Mouse (Mus musculus): Measurements from ENCODE around the gene Efna1. TPM values are rescaled to one million over a fixed set of nuclear protein-coding genes. Genes with fewer than 3 reads are reported as not detected.

Efna1 gene
- not detected for polyA plus RNA-seq (2017; shearing (Covaris generic))

DNA sequence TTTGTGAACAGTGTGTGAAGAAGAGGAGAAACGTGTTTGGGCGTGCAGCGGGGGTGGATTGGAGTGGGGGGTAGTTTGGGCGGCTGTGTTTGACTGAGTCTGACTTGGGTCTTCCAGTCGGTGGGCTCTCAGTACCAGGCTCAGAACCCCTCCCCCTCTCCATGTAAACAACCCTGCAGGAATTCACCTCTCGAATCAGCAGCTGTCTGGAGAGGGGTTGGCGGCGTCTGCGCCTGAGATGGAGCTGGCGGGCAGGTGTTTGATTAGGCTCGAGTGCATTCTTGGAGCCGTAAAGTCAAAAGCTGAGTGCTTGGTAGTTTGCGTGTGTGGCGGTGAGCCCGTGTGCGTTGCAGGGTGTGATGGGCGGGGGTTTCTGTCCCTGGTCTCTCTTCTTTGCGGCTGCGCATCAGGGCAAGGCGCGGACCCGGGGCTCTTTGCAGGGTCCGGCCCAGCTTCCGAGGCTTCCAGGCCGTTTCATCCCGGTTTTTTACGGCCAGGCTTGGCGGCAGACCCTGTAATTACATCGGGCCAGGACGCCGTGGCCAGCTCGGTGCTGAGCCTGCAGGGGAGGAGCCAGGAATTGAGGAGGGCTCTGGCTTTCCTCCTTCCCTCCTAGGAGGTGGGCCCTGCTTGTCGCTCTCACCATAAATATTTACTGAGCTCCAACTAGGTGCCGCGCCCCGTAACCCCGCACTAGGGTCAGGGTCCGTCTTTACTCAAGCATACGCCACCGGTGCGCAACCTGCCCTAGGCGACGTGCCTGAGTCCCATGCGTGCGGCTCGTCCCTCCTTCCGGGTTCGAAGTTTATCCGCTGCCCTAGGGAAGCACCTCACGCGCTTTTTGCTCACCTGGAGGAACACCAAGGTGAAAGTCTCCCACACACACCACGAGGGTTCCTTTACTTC lies at the start of gene Efna1:
Efna1 (minus strand) TSS at position 537 of the 906 bp plus-strand sequence.

DNA sequence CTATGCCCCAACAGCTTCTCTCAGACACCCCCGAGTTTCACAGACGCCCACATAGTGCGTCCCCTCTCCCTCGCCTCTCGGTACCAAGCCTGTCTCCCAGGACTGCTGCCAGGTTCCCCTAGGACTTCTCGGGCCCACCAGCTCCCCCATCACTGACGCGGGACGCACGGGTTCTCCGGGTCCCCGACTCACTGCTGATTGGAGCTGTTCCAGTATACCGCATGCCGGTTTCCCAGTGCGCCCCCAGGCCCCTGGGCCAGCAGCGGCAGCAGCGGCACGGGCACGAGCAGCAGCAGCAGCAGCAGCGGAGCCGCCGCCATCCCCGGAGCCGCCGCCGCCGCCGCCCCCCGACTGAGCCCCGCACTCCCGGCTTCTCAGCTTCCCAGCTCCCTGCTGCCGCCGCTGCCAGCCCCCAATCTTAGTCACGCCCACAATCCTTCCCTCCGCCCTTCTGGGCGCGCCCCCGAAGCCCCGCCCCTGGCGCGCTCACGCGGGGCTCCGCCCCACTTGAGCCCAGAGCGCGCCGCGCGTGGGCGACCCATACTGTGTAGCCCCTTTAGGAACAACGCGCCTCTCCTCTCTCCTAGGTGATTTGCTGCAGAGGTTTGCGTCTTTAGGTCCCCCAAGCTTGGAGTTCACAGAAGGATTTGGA lies 41.7 kb upstream of the Efna1 start, which contains the start of gene Efna3:
Efna3 (minus strand) TSS at position 452 of the 652 bp plus-strand sequence.

DNA sequence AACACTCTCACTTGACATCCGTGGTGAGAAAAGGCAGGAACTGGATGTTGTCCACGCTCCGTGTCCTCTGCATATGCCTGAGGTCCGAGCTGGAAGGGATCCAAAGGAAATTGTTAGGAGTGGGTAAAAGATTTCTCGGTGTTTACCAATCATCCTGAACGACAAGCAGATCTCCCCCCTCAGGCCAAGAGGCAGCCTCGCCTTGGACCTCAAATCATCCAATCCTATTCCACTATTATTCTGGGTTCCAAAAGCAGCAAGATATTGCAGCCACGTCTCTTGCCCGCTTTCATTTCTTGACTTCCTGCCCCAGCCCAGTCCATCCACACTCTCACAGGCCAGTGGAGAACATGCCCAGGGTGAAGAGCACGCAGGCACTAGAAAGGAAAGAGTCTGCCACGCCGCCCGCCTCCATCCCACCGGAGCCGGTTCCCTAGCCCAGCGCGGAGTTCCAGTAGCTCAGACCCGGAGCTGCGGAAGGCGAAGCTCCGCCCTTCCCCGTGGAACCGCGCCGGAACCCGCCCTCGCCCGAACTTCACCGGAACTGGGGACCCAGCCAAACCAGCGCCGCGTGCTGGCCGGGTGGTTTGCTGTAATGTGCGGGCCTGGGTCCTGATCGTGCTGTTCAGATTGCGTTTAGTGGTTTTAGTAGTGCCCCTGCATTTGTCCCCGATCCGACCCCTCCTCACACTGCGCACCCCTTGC lies 10.7 kb downstream of the Efna1 start, which contains the start of gene Slc50a1:
Slc50a1 (minus strand) TSS at position 520 of the 705 bp plus-strand sequence.

DNA sequence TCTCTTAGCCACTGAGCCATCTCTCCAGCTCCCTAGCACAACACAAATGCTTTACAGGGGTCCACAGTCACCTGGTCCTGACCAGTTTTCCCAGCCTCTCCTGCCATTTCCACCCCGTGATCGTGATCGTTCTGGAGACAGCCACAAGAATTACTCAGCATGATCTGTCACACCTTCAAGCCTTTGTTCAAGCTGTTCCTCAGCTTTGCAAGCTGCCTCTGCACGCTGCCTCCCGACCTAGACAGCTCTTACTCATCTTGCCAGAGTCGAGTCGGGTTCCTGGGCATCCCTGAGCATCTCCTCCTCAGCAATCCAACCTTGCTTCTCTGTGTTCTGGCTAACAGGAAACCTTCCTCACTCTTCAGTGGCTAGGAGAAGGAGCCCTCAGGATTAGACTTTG lies 21.9 kb downstream of the Efna1 start, which contains the start of gene Dpm3:
Dpm3 (plus strand) TSS at position 283 of the 400 bp plus-strand sequence.

DNA sequence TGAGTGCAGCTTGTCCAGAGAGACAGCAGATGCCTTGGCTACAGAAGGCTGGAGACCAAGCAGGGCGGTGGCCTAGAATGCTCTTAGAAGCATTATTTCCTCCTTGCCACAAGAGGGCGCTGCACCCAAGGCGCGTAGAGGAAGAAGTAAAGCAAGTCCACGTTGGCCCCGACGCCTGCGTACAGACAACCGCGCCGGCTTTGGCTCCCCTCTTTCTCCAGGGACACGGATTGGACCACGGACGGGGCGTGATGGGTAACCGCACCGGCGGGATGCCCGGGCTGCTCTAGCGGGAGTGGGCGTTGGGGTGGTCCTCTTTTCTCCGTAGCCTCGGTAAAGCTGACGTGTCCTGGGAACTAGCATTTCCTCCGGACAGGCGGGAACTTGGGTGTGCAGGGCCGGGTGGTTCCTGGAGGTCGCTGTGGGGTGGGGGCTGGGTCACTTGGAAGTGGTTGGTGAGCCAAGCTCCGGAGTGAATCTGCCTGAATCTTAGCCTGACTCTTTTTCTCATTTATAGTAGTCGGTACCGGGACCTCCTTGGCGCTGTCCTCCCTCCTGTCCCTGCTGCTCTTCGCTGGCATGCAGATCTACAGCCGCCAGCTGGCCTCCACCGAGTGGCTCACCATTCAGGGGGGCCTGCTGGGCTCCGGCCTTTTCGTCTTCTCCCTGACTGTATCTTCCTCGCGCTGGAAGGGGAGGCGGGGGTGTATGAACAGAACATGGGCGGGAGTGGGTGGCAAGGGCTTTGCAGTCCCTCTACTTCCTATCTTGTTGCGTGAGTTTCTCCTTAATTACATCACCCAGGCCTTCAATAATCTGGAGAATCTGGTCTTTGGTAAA lies 34.5 kb downstream of the Efna1 start, which contains the start of gene Trim46:
Trim46 (minus strand) TSS at position 49 of the 840 bp plus-strand sequence.

DNA sequence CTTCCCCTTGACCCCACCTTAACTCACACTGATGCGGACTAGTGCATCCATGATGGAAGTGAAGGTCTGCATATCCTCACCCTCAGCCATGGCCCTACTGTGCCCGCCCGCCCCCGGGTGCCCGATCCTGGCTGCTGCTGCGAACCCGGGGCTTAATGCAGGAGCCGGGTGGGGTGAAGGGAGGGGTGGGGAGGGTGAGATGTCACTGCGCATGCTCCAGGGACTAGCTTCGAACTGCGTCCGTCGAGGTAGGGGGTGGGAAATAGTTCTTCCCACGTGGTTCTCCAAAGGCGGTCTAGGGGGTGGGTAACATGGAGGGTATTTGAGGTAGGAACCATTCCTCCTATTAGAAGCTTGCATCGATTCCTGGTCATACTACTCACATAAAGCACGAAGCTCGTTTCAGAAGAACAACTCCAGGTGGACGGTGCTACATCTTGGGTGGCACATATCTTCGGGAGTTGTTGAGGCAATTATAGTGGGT lies 35.2 kb downstream of the Efna1 start, which contains the start of gene Krtcap2:
Krtcap2 (plus strand) TSS at position 279 of the 484 bp plus-strand sequence.

DNA sequence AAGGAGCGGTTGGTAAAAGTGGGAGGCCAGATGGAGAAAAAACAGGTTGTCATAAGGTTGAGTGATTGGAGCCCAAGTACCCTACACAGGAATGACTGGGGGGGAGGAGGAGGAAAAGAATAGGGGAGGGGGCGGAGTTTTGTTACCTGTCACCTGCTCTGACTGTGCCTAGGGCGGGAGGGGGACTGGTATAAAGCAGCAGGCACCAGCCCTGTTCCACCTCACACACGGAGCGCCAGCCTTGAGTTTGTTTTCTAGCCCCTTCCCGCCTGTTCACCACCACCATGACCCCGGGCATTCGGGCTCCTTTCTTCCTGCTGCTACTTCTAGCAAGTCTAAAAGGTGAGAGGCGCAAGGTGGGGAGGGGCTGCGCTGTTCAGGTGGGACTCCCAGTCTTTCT lies 52.1 kb downstream of the Efna1 start, which contains the start of gene Muc1:
Muc1 (plus strand) TSS at position 222 of the 400 bp plus-strand sequence.

DNA sequence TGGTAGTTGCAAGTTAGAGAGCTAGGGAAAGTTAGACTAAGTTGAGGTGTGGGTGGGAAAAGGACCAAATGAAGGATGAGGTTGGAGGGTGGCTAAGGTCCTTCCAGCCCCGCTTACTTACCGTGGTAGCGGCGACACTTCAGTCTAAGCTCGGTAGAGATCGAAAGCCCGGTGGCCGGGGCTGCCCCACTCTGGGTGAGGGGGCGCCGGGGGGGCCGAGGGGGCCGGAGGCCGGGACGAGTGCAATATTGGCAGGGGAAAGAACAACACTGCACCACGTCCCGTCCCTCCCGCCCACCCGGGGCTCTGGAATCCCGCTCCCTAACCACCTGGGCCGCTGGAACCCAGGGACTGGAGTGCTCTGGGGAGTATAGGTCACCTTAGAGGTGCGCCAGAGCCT lies 54.0 kb downstream of the Efna1 start, which contains the start of gene Mtx1:
Mtx1 (minus strand) TSS at position 189 of the 400 bp plus-strand sequence.

Other genes with a start within 250 kb of the Efna1 start
- 55.7 TPM for gene Rusc1, start 187.8 kb downstream of the Efna1 start, polyA plus RNA-seq (2017; shearing (Covaris generic))
- not detected for gene Gm43738, start 180.0 kb downstream of the Efna1 start, polyA plus RNA-seq (2017; shearing (Covaris generic))
- gene Fdps, start 179.2 kb downstream of the Efna1 start, polyA plus RNA-seq (2017; shearing (Covaris generic)), result 114 TPM
- gene Pklr, start 145.0 kb downstream of the Efna1 start, polyA plus RNA-seq (2017; shearing (Covaris generic)), result not detected
- gene Hcn3, start 120.9 kb downstream of the Efna1 start, polyA plus RNA-seq (2017; shearing (Covaris generic)), result 1.4 TPM
- 24.5 TPM for gene Clk2, start 116.3 kb downstream of the Efna1 start, polyA plus RNA-seq (2017; shearing (Covaris generic))
- gene Scamp3, start 103.7 kb downstream of the Efna1 start, polyA plus RNA-seq (2017; shearing (Covaris generic)), result 319 TPM
- gene Fam189b, start 98.0 kb downstream of the Efna1 start, polyA plus RNA-seq (2017; shearing (Covaris generic)), result 240 TPM
- 144 TPM for gene Gba, start 78.2 kb downstream of the Efna1 start, polyA plus RNA-seq (2017; shearing (Covaris generic))
- 2.3 TPM for gene Thbs3, start 66.0 kb downstream of the Efna1 start, polyA plus RNA-seq (2017; shearing (Covaris generic))
- gene Mtx1, start 54.1 kb downstream of the Efna1 start, polyA plus RNA-seq (2017; shearing (Covaris generic)), result 151 TPM
- gene Muc1, start 52.1 kb downstream of the Efna1 start, polyA plus RNA-seq (2017; shearing (Covaris generic)), result 0.79 TPM
- 281 TPM for gene Krtcap2, start 35.2 kb downstream of the Efna1 start, polyA plus RNA-seq (2017; shearing (Covaris generic))
- 4.5 TPM for gene Trim46, start 34.8 kb downstream of the Efna1 start, polyA plus RNA-seq (2017; shearing (Covaris generic))
- 132 TPM for gene Dpm3, start 21.8 kb downstream of the Efna1 start, polyA plus RNA-seq (2017; shearing (Covaris generic))
- 288 TPM for gene Slc50a1, start 10.6 kb downstream of the Efna1 start, polyA plus RNA-seq (2017; shearing (Covaris generic))
- not detected for gene Efna3, start 41.8 kb upstream of the Efna1 start, polyA plus RNA-seq (2017; shearing (Covaris generic))
- 0.46 TPM for gene Efna4, start 56.9 kb upstream of the Efna1 start, polyA plus RNA-seq (2017; shearing (Covaris generic))
- gene Adam15, start 68.9 kb upstream of the Efna1 start, polyA plus RNA-seq (2017; shearing (Covaris generic)), result 7.2 TPM
- gene Dcst2, start 80.8 kb upstream of the Efna1 start, polyA plus RNA-seq (2017; shearing (Covaris generic)), result 0.20 TPM
- 1.0 TPM for gene Dcst1, start 84.1 kb upstream of the Efna1 start, polyA plus RNA-seq (2017; shearing (Covaris generic))
- gene Zbtb7b, start 113.6 kb upstream of the Efna1 start, polyA plus RNA-seq (2017; shearing (Covaris generic)), result 62.0 TPM
- not detected for gene Lenep, start 121.7 kb upstream of the Efna1 start, polyA plus RNA-seq (2017; shearing (Covaris generic))
- 69.2 TPM for gene Flad1, start 130.7 kb upstream of the Efna1 start, polyA plus RNA-seq (2017; shearing (Covaris generic))
- gene Cks1b, start 137.2 kb upstream of the Efna1 start, polyA plus RNA-seq (2017; shearing (Covaris generic)), result 30.0 TPM
- gene Shc1, start 137.3 kb upstream of the Efna1 start, polyA plus RNA-seq (2017; shearing (Covaris generic)), result 99.8 TPM
- 25.5 TPM for gene Pygo2, start 149.1 kb upstream of the Efna1 start, polyA plus RNA-seq (2017; shearing (Covaris generic))
- 175 TPM for gene Pbxip1, start 155.6 kb upstream of the Efna1 start, polyA plus RNA-seq (2017; shearing (Covaris generic))
- 27.0 TPM for gene Pmvk, start 173.4 kb upstream of the Efna1 start, polyA plus RNA-seq (2017; shearing (Covaris generic))
- not detected for gene Kcnn3, start 239.0 kb upstream of the Efna1 start, polyA plus RNA-seq (2017; shearing (Covaris generic))

All from CD4-positive, CD25-positive, alpha-beta regulatory T cell, adult 9 weeks (primary cell).